Mouse (Mus musculus) kidney, adult 2 months (tissue): Measurements from ENCODE around the gene Cercam.

Experiments used
- CTCF ChIP-seq: fragments of 200-500 bp; conservative IDR thresholded peaks from 2 replicates; pipeline ENCODE4 v1.5.1; 2011; ENCODE audit warnings: low read depth, mild to moderate bottlenecking, control low read depth, low read length, moderate library complexity, mixed read lengths; ENCODE audit not compliant: insufficient read depth, insufficient read length
- POLR2A ChIP-seq: fragments of 200-500 bp; IDR thresholded peaks from one replicate; pipeline ENCODE4 v1.6.1; 2011; ENCODE audit warnings: low read depth, low read length, control low read depth

DNA sequence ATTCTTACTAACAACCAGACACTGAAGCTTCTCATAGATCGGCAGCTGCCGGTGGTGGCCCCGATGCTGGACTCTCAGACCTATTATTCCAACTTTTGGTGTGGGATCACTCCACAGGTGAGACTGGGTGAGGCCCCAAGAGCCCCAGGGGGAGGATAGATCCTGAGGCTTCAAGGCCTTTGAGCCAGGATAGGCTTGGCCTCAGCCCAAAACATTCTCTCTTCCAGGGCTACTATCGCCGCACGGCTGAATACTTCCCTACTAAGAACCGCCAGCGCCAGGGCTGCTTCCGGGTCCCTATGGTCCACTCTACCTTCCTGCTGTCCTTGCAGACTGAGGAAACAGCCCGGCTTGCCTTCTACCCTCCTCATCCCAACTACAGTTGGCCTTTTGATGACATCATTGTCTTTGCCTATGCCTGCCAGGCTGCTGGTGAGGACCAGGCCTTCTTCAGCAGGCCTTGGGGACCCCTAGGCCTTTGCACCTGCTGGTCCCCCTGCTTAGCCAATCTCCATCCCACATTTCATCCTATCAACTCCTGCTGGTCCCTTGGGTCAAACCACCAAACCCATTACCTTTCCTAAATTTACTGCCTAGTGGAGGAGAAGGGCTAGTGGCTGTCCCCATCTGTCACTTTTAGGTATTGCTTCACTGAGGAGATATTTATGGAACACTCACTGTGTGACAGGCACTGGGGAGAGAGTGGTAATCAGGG, 3.8 kb downstream of the Cercam start:
- no peak for TF ChIP-seq CTCF
- TF ChIP-seq POLR2A, result no peak
